Mouse (Mus musculus) heart, embryonic 15.5 days (tissue): ENCODE measurements around the gene Hpgd. TPM values are rescaled to one million over a fixed set of nuclear protein-coding genes. Genes with fewer than 3 reads are reported as not detected.
"Not testable (repeated sequence)": the region's sequence is repeated elsewhere in the genome, so short reads cannot be mapped to it uniquely, and the experiment has no call there.

Source experiments
- ATAC-seq: fragments of 200-750 bp; cut with Nextera tagmentation; replicated peaks from 2 replicates; pipeline ENCODE4 v1.8.0; 2017; ENCODE audit warnings: low read depth, moderate TSS enrichment; ENCODE audit not compliant: insufficient number of reproducible peaks, insufficient read depth, low FRiP score
- H3K27ac ChIP-seq: fragments of 300-500 bp; sonication (generic); 2 replicates; pipeline ENCODE4 v1.5.1; 2015; ENCODE audit warnings: mild to moderate bottlenecking, inconsistent platforms
- H3K27me3 ChIP-seq: fragments of 300-500 bp; sonication (generic); 2 replicates; pipeline ENCODE4 v1.6.1; 2015; ENCODE audit warnings: inconsistent platforms
- H3K36me3 ChIP-seq: fragments of 300-500 bp; sonication (generic); 2 replicates; pipeline ENCODE4 v1.6.1; 2015; ENCODE audit warnings: mild to moderate bottlenecking, inconsistent platforms
- H3K4me1 ChIP-seq: fragments of 300-500 bp; sonication (generic); replicated peaks from 2 replicates; pipeline ENCODE4 v1.6.1; 2015; ENCODE audit warnings: inconsistent platforms
- H3K4me2 ChIP-seq: fragments of 300-500 bp; sonication (generic); 2 replicates; pipeline ENCODE4 v1.6.1; 2015; ENCODE audit warnings: inconsistent platforms, mild to moderate bottlenecking, moderate library complexity
- H3K4me3 ChIP-seq: fragments of 300-500 bp; sonication (generic); 2 replicates; pipeline ENCODE4 v1.5.1; 2015; ENCODE audit warnings: mild to moderate bottlenecking, inconsistent platforms
- H3K9ac ChIP-seq: fragments of 300-500 bp; sonication (generic); 2 replicates; pipeline ENCODE4 v1.6.1; 2015; ENCODE audit warnings: mild to moderate bottlenecking, inconsistent platforms
- H3K9me3 ChIP-seq: fragments of 300-500 bp; sonication (generic); replicated peaks from 2 replicates; pipeline ENCODE4 v1.6.1; 2016; ENCODE audit warnings: inconsistent platforms
- WGBS: fragments of 180-500 bp; shearing (Covaris S2); methylation state at CpG from one replicate; pipeline ENCODE4 v1.1.7; 2015; ENCODE audit warnings: mixed read lengths; 5-methylcytosine and 5-hydroxymethylcytosine counted together
- polyA plus RNA-seq: library from polyadenylated mRNA; unstranded; fragments of >200 nt; fragmentation: Nextera tagmentation; extraction: Ambion mirVana; gene quantifications from 2 replicates; pipeline ENCODE4 v1.2.1, GENCODE M21; 2015

The Hpgd gene
- polyA plus RNA-seq, result 17.4 and 31.6 TPM in 2 replicates

- peak; percentile 53; the same call in 1 of the 2 replicates for ATAC-seq
- under 1% methylated on average over 33 of the region's 33 CpGs for WGBS
- no peaks in the 10 kb centered on the region for H3K36me3 ChIP-seq
- H3K4me3 ChIP-seq, result peak within 1 kb of the TSS; percentile 59
- no peaks in the 10 kb centered on the region for H3K9me3 ChIP-seq
- peak within 1 kb of the TSS; percentile 90 for H3K4me2 ChIP-seq
- H3K4me1 ChIP-seq, result peaks cover 11% of the 10 kb centered on the region
- H3K9ac ChIP-seq, result peak within 1 kb of the TSS; percentile 63
- H3K27ac ChIP-seq, result peak within 1 kb of the TSS; percentile 35
- H3K27me3 ChIP-seq, result no peaks in the 10 kb centered on the region
These were observed at the start of gene Hpgd for GRCm38 (mm10) chr8:56294373-56294877. Gene Hpgd (plus strand): TSS chr8:56294585.

GRCm38 (mm10) chr8:56251728-56252127 is 42.7 kb upstream of the Hpgd start:
- not testable (repeated sequence) for H3K36me3 ChIP-seq, H3K9ac ChIP-seq, H3K4me1 ChIP-seq, H3K4me2 ChIP-seq, ATAC-seq, H3K27me3 ChIP-seq, H3K4me3 ChIP-seq, H3K27ac ChIP-seq, H3K9me3 ChIP-seq
- WGBS, result 74% methylated on average over 3 of the region's 3 CpGs

- H3K4me1 ChIP-seq, result no peaks in the 10 kb centered on the region
- no peaks in the 10 kb centered on the region for H3K9me3 ChIP-seq
- no peak overlapping the region for H3K4me3 ChIP-seq
- no peak overlapping the region for H3K9ac ChIP-seq
- 83% methylated on average over 1 of the region's 1 CpGs for WGBS
- no peak overlapping the region for H3K4me2 ChIP-seq
- ATAC-seq, result no peak
- H3K27ac ChIP-seq, result no peak overlapping the region
- H3K36me3 ChIP-seq, result no peaks in the 10 kb centered on the region
- no peaks in the 10 kb centered on the region for H3K27me3 ChIP-seq
These were observed 42.1 kb upstream of the Hpgd start for GRCm38 (mm10) chr8:56252314-56252713.

- Histone ChIP-seq H3K4me2 (no peak overlapping the region), H3K4me3 (no peak overlapping the region), H3K27ac (no peak overlapping the region), H3K9ac (no peak overlapping the region), H3K4me1 (no peaks in the 10 kb centered on the region), H3K27me3 (no peaks in the 10 kb centered on the region), H3K9me3 (no peaks in the 10 kb centered on the region), H3K36me3 (no peaks in the 10 kb centered on the region)
- ATAC-seq, result no peak
- WGBS, result 76% methylated on average over 1 of the region's 1 CpGs
These were observed 33.2 kb upstream of the Hpgd start for GRCm38 (mm10) chr8:56261190-56261589.

GRCm38 (mm10) chr8:56269687-56270663 is 24.4 kb upstream of the Hpgd start:
- Histone ChIP-seq H3K4me3 (no peak overlapping the region), H3K27ac (peak overlapping the region; percentile 29; the same call in 1 of the 2 replicates), H3K36me3 (no peaks in the 10 kb centered on the region), H3K27me3 (no peaks in the 10 kb centered on the region), H3K9ac (no peak overlapping the region), H3K9me3 (no peaks in the 10 kb centered on the region), H3K4me2 (no peak overlapping the region), H3K4me1 (peaks cover 5% of the 10 kb centered on the region; the same call in 1 of the 2 replicates)
- 0 out of 2 replicates have a peak, but pooled peaks have one; percentile 43 for ATAC-seq
- 50% methylated on average over 10 of the region's 10 CpGs for WGBS

- Histone ChIP-seq H3K36me3 (no peaks in the 10 kb centered on the region), H3K4me1 (peaks cover 5% of the 10 kb centered on the region; the same call in 1 of the 2 replicates), H3K9ac (no peak overlapping the region), H3K9me3 (no peaks in the 10 kb centered on the region), H3K27ac (peak overlapping the region; percentile 25; the same call in 1 of the 2 replicates), H3K4me3 (no peak overlapping the region), H3K27me3 (no peaks in the 10 kb centered on the region), H3K4me2 (no peak overlapping the region)
- ATAC-seq, result 0 out of 2 replicates have a peak, but pooled peaks have one; percentile 66
- WGBS, result 43% methylated on average over 1 of the region's 1 CpGs
These were observed 21.5 kb upstream of the Hpgd start for GRCm38 (mm10) chr8:56272934-56273333.

- Histone ChIP-seq H3K9me3 (no peaks in the 10 kb centered on the region), H3K4me2 (no peak overlapping the region), H3K27ac (no peak overlapping the region), H3K4me3 (no peak overlapping the region), H3K36me3 (no peaks in the 10 kb centered on the region), H3K4me1 (peaks cover 5% of the 10 kb centered on the region; the same call in 1 of the 2 replicates), H3K9ac (no peak overlapping the region), H3K27me3 (no peaks in the 10 kb centered on the region)
- ATAC-seq, result no peak
These were observed 19.1 kb upstream of the Hpgd start for GRCm38 (mm10) chr8:56275316-56275715.

- no peak for ATAC-seq
- 79% methylated on average over 7 of the region's 9 CpGs for WGBS
- no peak overlapping the region for H3K4me2 ChIP-seq
These were observed 16.4 kb upstream of the Hpgd start for GRCm38 (mm10) chr8:56277810-56278528.

GRCm38 (mm10) chr8:56278545-56279063 is 15.8 kb upstream of the Hpgd start:
- Histone ChIP-seq H3K9me3 (no peaks in the 10 kb centered on the region), H3K9ac (no peak overlapping the region), H3K4me3 (no peak overlapping the region), H3K27me3 (no peaks in the 10 kb centered on the region), H3K4me1 (no peaks in the 10 kb centered on the region), H3K4me2 (no peak overlapping the region), H3K36me3 (no peaks in the 10 kb centered on the region), H3K27ac (no peak overlapping the region)
- ATAC-seq, result no peak
- 57% methylated on average over 2 of the region's 2 CpGs for WGBS

More at GRCm38 (mm10) chr8:56277810-56278528, 16.4 kb upstream of the Hpgd start:
- Histone ChIP-seq H3K36me3 (no peaks in the 10 kb centered on the region), H3K27me3 (no peaks in the 10 kb centered on the region), H3K9me3 (no peaks in the 10 kb centered on the region), H3K27ac (no peak overlapping the region), H3K4me3 (no peak overlapping the region), H3K4me1 (peaks cover 5% of the 10 kb centered on the region; the same call in 1 of the 2 replicates), H3K9ac (no peak overlapping the region)

GRCm38 (mm10) chr8:56283936-56284335 is 10.4 kb upstream of the Hpgd start:
- no peaks in the 10 kb centered on the region for H3K27me3 ChIP-seq
- H3K27ac ChIP-seq, result no peak overlapping the region
- no peak overlapping the region for H3K4me2 ChIP-seq
- H3K4me1 ChIP-seq, result no peaks in the 10 kb centered on the region
- ATAC-seq, result no peak
- H3K9ac ChIP-seq, result no peak overlapping the region
- 53% methylated on average over 1 of the region's 1 CpGs for WGBS
- no peaks in the 10 kb centered on the region for H3K36me3 ChIP-seq
- no peaks in the 10 kb centered on the region for H3K9me3 ChIP-seq
- H3K4me3 ChIP-seq, result no peak overlapping the region

- Histone ChIP-seq H3K9me3 (no peaks in the 10 kb centered on the region), H3K4me2 (no peak overlapping the region), H3K9ac (no peak overlapping the region), H3K36me3 (no peaks in the 10 kb centered on the region), H3K27ac (no peak overlapping the region), H3K27me3 (no peaks in the 10 kb centered on the region), H3K4me1 (no peaks in the 10 kb centered on the region), H3K4me3 (no peak overlapping the region)
- ATAC-seq, result no peak
- WGBS, result 32% methylated on average over 3 of the region's 3 CpGs
These were observed 9.4 kb upstream of the Hpgd start for GRCm38 (mm10) chr8:56284957-56285356.
